Mouse (Mus musculus): ENCODE results near the gene Pyurf. TPM values are rescaled to one million over a fixed set of nuclear protein-coding genes. Genes with fewer than 3 reads are reported as not detected.

Pyurf gene
- polyA plus RNA-seq (2012; rRNA removed): 7.3 and 8.4 TPM in 2 replicates

GRCm38 (mm10) chr6:57691467-57692261, at the start of gene Pyurf:
TSS of gene Pyurf (minus strand) at chr6:57692078.
- Histone ChIP-seq H3K4me3 (replicated peaks; ENCODE audit: extremely low read depth, low read depth, low read length) (peak within 1 kb of the TSS; percentile 78), H3K4me1 (ENCODE audit: control insufficient read depth, insufficient read depth, low read length) (no peaks in the 10 kb centered on the region)
- WGBS: under 1% methylated on average over 52 of the region's 52 CpGs
- DNase-seq: peak; percentile 83
- TF ChIP-seq POLR2A (IDR thresholded peaks at IDR 0.05; ENCODE audit: borderline replicate concordance, extremely low read depth, low read depth, low read length) (peak; percentile 38; the same call in 1 of the 2 replicates), CTCF (IDR thresholded peaks at IDR 0.05; ENCODE audit: insufficient read depth, low read length) (no peak)

DNA sequence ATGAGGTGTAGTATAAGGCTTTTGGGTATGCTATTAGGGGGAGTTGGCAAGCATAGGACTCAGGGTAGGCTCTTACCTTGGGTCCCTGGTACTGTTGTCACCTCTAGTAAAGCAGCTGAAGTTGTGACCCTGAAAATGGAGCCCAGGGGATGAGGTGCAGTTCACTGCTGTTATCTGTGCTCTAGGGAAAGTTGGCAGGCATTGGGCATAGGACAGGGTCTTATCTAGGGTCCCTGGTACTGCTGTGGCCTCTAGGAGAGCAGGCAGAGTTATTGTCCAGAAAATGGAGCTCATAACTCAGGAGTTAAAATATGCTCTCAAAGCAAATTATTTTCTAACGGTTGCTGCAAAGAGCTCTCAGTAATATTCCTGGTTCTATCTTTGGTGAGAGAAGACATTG, 29.5 kb upstream of the Pyurf start:
- no peaks in the 10 kb centered on the region for H3K4me1 ChIP-seq (ENCODE audit: control insufficient read depth, insufficient read depth, low read length)
- no peak for DNase-seq
- TF ChIP-seq CTCF (IDR thresholded peaks at IDR 0.05; ENCODE audit: insufficient read depth, low read length) (no peak), POLR2A (IDR thresholded peaks at IDR 0.05; ENCODE audit: borderline replicate concordance, extremely low read depth, low read depth, low read length) (no peak)
- H3K4me3 ChIP-seq (replicated peaks; ENCODE audit: extremely low read depth, low read depth, low read length): no peak overlapping the region
- 94% methylated on average over 1 of the region's 1 CpGs for WGBS

DNA sequence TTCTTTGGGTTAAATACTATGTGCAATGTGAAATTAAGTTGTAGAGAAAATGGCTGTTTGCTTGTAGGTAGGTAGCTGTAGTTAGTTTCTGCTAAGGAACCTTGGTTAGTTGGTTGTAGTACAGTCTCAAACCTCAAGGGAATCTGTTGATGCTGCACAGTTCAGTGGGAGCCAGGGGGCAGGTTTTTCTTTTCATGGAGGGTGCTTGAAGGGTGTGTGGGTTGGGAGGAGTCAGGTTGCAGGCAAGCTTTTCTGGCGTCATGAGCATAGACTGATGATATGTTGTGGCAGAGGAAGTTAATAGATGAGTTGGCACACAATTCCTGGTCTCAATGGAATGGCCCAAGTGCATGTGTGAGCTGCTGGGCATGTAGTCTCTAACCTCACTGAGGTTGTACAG, 19.8 kb upstream of the Pyurf start:
- WGBS: 7% methylated on average over 1 of the region's 1 CpGs
- Histone ChIP-seq H3K4me3 (replicated peaks; ENCODE audit: extremely low read depth, low read depth, low read length) (no peak overlapping the region), H3K4me1 (ENCODE audit: control insufficient read depth, insufficient read depth, low read length) (no peaks in the 10 kb centered on the region; the same call in 1 of the 2 replicates)
- TF ChIP-seq POLR2A (IDR thresholded peaks at IDR 0.05; ENCODE audit: borderline replicate concordance, extremely low read depth, low read depth, low read length) (no peak), CTCF (IDR thresholded peaks at IDR 0.05; ENCODE audit: insufficient read depth, low read length) (no peak)
- no peak for DNase-seq

DNA sequence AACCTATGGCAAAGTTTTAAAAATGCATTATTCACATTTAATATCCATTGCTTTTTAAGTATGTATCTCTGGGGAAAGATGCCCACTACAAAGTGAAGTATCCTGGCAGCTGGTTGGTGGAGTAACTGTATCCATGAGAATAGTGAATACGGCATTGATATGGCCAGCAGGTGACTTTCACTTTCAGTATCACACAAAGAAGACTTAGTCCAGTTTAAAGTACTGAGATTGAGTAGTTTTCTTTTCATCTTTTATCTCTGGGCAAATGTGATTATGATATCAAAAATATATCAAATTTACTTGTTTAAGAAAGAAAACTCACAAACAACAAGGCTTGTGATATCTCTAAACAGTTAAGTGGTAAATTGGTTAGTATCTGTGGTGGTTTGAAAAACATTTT, 14.8 kb upstream of the Pyurf start:
- Histone ChIP-seq H3K4me3 (replicated peaks; ENCODE audit: extremely low read depth, low read depth, low read length) (peak overlapping the region; percentile 30), H3K4me1 (ENCODE audit: control insufficient read depth, insufficient read depth, low read length) (no peaks in the 10 kb centered on the region; the same call in 1 of the 2 replicates)
- DNase-seq: no peak
- WGBS: 36% methylated on average over 1 of the region's 1 CpGs
- TF ChIP-seq CTCF (IDR thresholded peaks at IDR 0.05; ENCODE audit: insufficient read depth, low read length) (no peak), POLR2A (IDR thresholded peaks at IDR 0.05; ENCODE audit: borderline replicate concordance, extremely low read depth, low read depth, low read length) (no peak)

- peak overlapping the region; percentile 82 for H3K4me3 ChIP-seq (replicated peaks; ENCODE audit: extremely low read depth, low read depth, low read length)
- H3K4me1 ChIP-seq (ENCODE audit: control insufficient read depth, insufficient read depth, low read length): no peaks in the 10 kb centered on the region; the same call in 1 of the 2 replicates
- DNase-seq: no peak
- 13% methylated on average over 2 of the region's 2 CpGs for WGBS
- TF ChIP-seq POLR2A (IDR thresholded peaks at IDR 0.05; ENCODE audit: borderline replicate concordance, extremely low read depth, low read depth, low read length) (no peak), CTCF (IDR thresholded peaks at IDR 0.05; ENCODE audit: insufficient read depth, low read length) (no peak)
Observed at GRCm38 (mm10) chr6:57703703-57704102, 11.8 kb upstream of the Pyurf start.

GRCm38 (mm10) chr6:57702743-57703499, 11.0 kb upstream of the Pyurf start:
- peak; percentile 91; the same call in 1 of the 2 replicates for TF ChIP-seq POLR2A (IDR thresholded peaks at IDR 0.05; ENCODE audit: borderline replicate concordance, extremely low read depth, low read depth, low read length)
- no peak for TF ChIP-seq CTCF (IDR thresholded peaks at IDR 0.05; ENCODE audit: insufficient read depth, low read length)
- H3K4me1 ChIP-seq (ENCODE audit: control insufficient read depth, insufficient read depth, low read length): no peaks in the 10 kb centered on the region; the same call in 1 of the 2 replicates
- WGBS: under 1% methylated on average over 59 of the region's 59 CpGs
- DNase-seq: peak; percentile 97
- peak overlapping the region; percentile 82 for H3K4me3 ChIP-seq (replicated peaks; ENCODE audit: extremely low read depth, low read depth, low read length)

DNA sequence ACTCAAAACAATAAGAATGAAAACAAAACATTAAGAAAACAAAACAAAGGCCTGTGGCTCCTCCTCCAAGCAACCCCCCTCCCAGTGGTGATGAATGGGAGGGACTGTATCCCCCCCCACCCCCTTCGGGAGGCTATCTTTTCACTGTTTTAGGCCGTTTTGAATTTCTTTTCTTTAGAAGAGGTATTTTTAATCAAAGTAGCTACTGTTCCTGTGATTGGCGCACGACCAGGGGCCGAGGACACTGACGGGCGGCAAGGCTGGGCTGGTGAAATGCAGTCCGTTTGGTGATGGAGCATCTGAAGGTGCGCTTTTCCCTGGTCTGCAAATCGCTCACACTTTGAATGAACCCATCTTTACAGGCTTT, 10.5 kb upstream of the Pyurf start, which contains the start of gene Lancl2:
Gene Lancl2 (plus strand): TSS at position 165 of the 367 bp plus-strand sequence.
- WGBS: under 1% methylated on average over 10 of the region's 10 CpGs
- TF ChIP-seq CTCF (IDR thresholded peaks at IDR 0.05; ENCODE audit: insufficient read depth, low read length): no peak
- no peak for TF ChIP-seq POLR2A (IDR thresholded peaks at IDR 0.05; ENCODE audit: borderline replicate concordance, extremely low read depth, low read depth, low read length)
- no peak for DNase-seq
- Histone ChIP-seq H3K4me1 (ENCODE audit: control insufficient read depth, insufficient read depth, low read length) (no peaks in the 10 kb centered on the region; the same call in 1 of the 2 replicates), H3K4me3 (replicated peaks; ENCODE audit: extremely low read depth, low read depth, low read length) (peak within 1 kb of the TSS; percentile 82)

DNA sequence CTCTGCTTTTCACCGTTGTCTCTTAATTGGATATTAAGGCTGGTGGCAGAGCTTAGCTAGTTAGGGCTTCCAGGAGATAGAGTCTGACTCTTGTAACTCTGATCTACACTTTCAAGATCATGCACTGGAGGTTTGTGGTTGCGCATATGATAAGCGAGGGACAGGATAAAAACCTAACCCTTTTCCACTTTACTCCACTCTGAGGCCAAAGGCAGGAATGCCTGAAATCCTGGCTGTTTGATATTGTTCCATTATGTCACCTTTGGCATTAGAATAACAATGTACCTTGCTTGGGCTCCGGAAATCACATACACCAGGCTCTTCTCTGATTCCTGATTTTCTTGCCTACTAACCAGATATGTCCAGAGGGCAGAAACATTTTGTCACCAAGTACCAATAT, 9.8 kb upstream of the Pyurf start:
- 73% methylated on average over 4 of the region's 4 CpGs for WGBS
- Histone ChIP-seq H3K4me3 (replicated peaks; ENCODE audit: extremely low read depth, low read depth, low read length) (no peak overlapping the region), H3K4me1 (ENCODE audit: control insufficient read depth, insufficient read depth, low read length) (no peaks in the 10 kb centered on the region; the same call in 1 of the 2 replicates)
- TF ChIP-seq POLR2A (IDR thresholded peaks at IDR 0.05; ENCODE audit: borderline replicate concordance, extremely low read depth, low read depth, low read length): no peak
- TF ChIP-seq CTCF (IDR thresholded peaks at IDR 0.05; ENCODE audit: insufficient read depth, low read length): no peak
- DNase-seq: no peak

- H3K4me3 ChIP-seq (replicated peaks; ENCODE audit: extremely low read depth, low read depth, low read length): no peak overlapping the region
- H3K4me1 ChIP-seq (ENCODE audit: control insufficient read depth, insufficient read depth, low read length): no peaks in the 10 kb centered on the region
- no peak for TF ChIP-seq POLR2A (IDR thresholded peaks at IDR 0.05; ENCODE audit: borderline replicate concordance, extremely low read depth, low read depth, low read length)
- TF ChIP-seq CTCF (IDR thresholded peaks at IDR 0.05; ENCODE audit: insufficient read depth, low read length): no peak
- DNase-seq: no peak
- WGBS: 85% methylated on average over 3 of the region's 3 CpGs
Observed at GRCm38 (mm10) chr6:57693116-57693515, 1.2 kb upstream of the Pyurf start.
